9 mouse cellular contexts compared by ENCODE assay signal in the genomic region with DNA sequence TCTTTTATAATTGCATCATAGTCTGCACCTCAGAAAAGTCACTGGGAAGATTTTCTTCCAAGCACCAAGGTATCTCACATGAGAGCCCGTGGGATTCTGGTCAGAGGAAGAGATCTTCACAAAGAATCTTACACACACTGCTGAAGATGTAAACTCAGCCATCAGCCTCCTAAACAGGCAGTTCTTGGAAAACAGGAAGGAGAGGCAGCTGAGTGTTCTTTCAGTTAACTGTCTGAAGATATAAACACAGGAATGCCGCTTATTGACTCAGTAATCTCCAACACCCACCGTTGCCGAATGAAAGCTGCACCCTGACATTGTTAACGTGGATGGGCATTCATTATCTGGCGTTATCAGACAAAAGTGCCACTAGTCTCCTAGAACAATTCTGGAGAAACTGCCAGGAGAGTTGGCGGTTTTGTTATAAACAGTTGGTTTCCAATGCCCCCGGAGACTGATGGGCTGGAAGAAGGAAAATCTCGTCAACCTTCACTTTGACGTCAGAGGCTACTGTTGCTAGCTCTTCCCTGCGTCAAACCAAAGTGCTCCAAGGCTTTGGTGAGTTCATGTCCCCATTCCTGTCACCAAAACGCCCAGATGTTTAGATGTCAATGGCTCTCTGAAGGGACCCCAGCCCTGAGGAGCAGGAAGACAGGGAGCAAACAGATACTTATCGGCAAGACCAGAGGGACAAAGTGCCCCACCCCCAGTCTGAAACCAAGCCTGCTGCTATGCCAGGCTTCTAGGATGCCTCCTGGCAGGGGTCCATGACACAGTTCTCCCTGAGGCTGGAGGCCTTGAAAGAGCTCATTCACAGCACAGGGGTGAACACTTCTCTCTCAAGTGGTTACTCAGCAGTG.
A peak's percentile ranks its signal among the peaks of the same experiment; 100 is the strongest.
DNase-seq lines count a peak whose midpoint lies in the region; ATAC-seq and TF ChIP-seq lines count a peak whose summit lies in the region.
"Had no signal": no experiment of that assay in that cellular context is flagged by ENCODE, and none has a peak within 500 bp of the region (broad histone marks: within the 10 kb centered on the region; RNA-seq: fewer than 3 reads in every experiment).

No protein-coding gene starts in this region.

- peak overlapping the region; percentile 16 for H3K4me2 ChIP-seq in forebrain, embryonic 15.5 days (replicated peaks)
- H3K4me2 ChIP-seq in hindbrain, embryonic 15.5 days = peak overlapping the region; percentile 24; the same call in 1 of the 2 replicates
- H3K4me2 ChIP-seq: limb, embryonic 13.5 days had no signal

- DNase-seq in cerebellum, adult 9-10 months = peak; percentile 3
- peak; percentile 37 for DNase-seq in 3T3-L1 (ENCODE audit: low read depth, low spot score)
- peak; percentile 69 for DNase-seq in left cerebral cortex, postnatal 4 days
- peak; percentile 54 for DNase-seq in right cerebral cortex, postnatal 14 days
- no peak for DNase-seq in thymus, adult 2 months

- no peaks in the 10 kb centered on the region for H3K27me3 ChIP-seq in forebrain, embryonic 15.5 days
- no peaks in the 10 kb centered on the region for H3K27me3 ChIP-seq in hindbrain, embryonic 15.5 days
- H3K27me3 ChIP-seq in thymus, adult 2 months (ENCODE audit: control insufficient read depth, insufficient read depth, low read length) = no peaks in the 10 kb centered on the region
- H3K27me3 ChIP-seq: limb, embryonic 13.5 days had no signal

- TF ChIP-seq CTCF in thymus, adult 2 months (IDR thresholded peaks at IDR 0.05; ENCODE audit: borderline replicate concordance, control insufficient read depth, extremely low read depth, insufficient read depth, low read length, poor library complexity) = no peak

- no peak overlapping the region for H3K27ac ChIP-seq in forebrain, embryonic 15.5 days (replicated peaks)
- no peak overlapping the region for H3K27ac ChIP-seq in hindbrain, embryonic 15.5 days (replicated peaks)
- H3K27ac ChIP-seq in thymus, adult 2 months (ENCODE audit: control insufficient read depth, insufficient read depth, low read length) = no peak overlapping the region
- H3K27ac ChIP-seq: limb, embryonic 13.5 days had no signal

- ATAC-seq in cerebellum, adult (ENCODE audit: insufficient number of reproducible peaks, low FRiP score, low TSS enrichment) = no peak
- ATAC-seq in forebrain, embryonic 15.5 days (replicated peaks) = peak; percentile 77
- no peak for ATAC-seq in hindbrain, embryonic 15.5 days (ENCODE audit: low FRiP score, low read depth)

- no peaks in the 10 kb centered on the region for H3K36me3 ChIP-seq in forebrain, embryonic 15.5 days
- no peaks in the 10 kb centered on the region for H3K36me3 ChIP-seq in hindbrain, embryonic 15.5 days
- H3K36me3 ChIP-seq in thymus, adult 2 months (ENCODE audit: control insufficient read depth, insufficient read depth, low read length) = no peaks in the 10 kb centered on the region
- H3K36me3 ChIP-seq: limb, embryonic 13.5 days had no signal

- WGBS in forebrain, embryonic 15.5 days = 38% methylated on average over 13 of the region's 13 CpGs
- WGBS in hindbrain, embryonic 15.5 days = 53% methylated on average over 13 of the region's 13 CpGs
- WGBS in thymus, adult 2 months = 49% methylated on average over 13 of the region's 13 CpGs

- no peaks in the 10 kb centered on the region for H3K9me3 ChIP-seq in forebrain, embryonic 15.5 days
- no peaks in the 10 kb centered on the region for H3K9me3 ChIP-seq in hindbrain, embryonic 15.5 days
- H3K9me3 ChIP-seq: limb, embryonic 13.5 days had no signal

- H3K9ac ChIP-seq in forebrain, embryonic 15.5 days (replicated peaks) = no peak overlapping the region
- H3K9ac ChIP-seq in hindbrain, embryonic 15.5 days = no peak overlapping the region
- H3K9ac ChIP-seq: limb, embryonic 13.5 days had no signal

- H3K4me1 ChIP-seq in forebrain, embryonic 15.5 days = peaks cover 7% of the 10 kb centered on the region
- H3K4me1 ChIP-seq in hindbrain, embryonic 15.5 days (replicated peaks) = peaks cover 3% of the 10 kb centered on the region; the same call in 1 of the 2 replicates
- no peaks in the 10 kb centered on the region for H3K4me1 ChIP-seq in thymus, adult 2 months (replicated peaks; ENCODE audit: control insufficient read depth, insufficient read depth, low read length)

- no peak overlapping the region for H3K4me3 ChIP-seq in forebrain, embryonic 15.5 days
- no peak overlapping the region for H3K4me3 ChIP-seq in hindbrain, embryonic 15.5 days
- H3K4me3 ChIP-seq in thymus, adult 2 months (ENCODE audit: control insufficient read depth, insufficient read depth, low read length) = no peak overlapping the region
- H3K4me3 ChIP-seq: limb, embryonic 13.5 days had no signal

- intact Hi-C loops in left cerebral cortex, postnatal 4 days (cut with DNase I) = no loop called here

- TF ChIP-seq POLR2A in thymus, adult 2 months (IDR thresholded peaks at IDR 0.05; ENCODE audit: control insufficient read depth, extremely low read depth, insufficient read depth, low read length, poor library complexity) = no peak
